Mouse (Mus musculus) midbrain, postnatal 0 days (tissue): Measurements from ENCODE around the gene Sh3tc1. TPM values are rescaled to one million over a fixed set of nuclear protein-coding genes. Genes with fewer than 3 reads are reported as not detected.

ENCODE experiments used
- ATAC-seq: fragments of 200-750 bp; cut with Nextera tagmentation; 2 replicates; pipeline ENCODE4 v1.8.0; 2017; ENCODE audit warnings: moderate number of reproducible peaks, mild to moderate bottlenecking, moderate TSS enrichment, moderate library complexity; ENCODE audit not compliant: low FRiP score
- DNase-seq: peaks from one replicate; pipeline ENCODE4 v3.0.0-alpha.2; 2015; ENCODE audit warnings: low spot score
- H3K27ac ChIP-seq: fragments of 300-500 bp; sonication (generic); 2 replicates; pipeline ENCODE4 v1.5.1; 2014; ENCODE audit warnings: low read depth, mild to moderate bottlenecking, low read length, mixed read lengths
- H3K27me3 ChIP-seq: fragments of 300-500 bp; sonication (generic); 2 replicates; pipeline ENCODE4 v1.6.1; 2014; ENCODE audit warnings: low read length, control low read depth, mixed read lengths; ENCODE audit not compliant: insufficient read depth
- H3K36me3 ChIP-seq: fragments of 300-500 bp; sonication (generic); 2 replicates; pipeline ENCODE4 v1.6.1; 2014; ENCODE audit warnings: low read length, control low read depth, mixed read lengths; ENCODE audit not compliant: insufficient read depth
- H3K4me1 ChIP-seq: fragments of 300-500 bp; sonication (generic); 2 replicates; pipeline ENCODE4 v1.6.1; 2014; ENCODE audit warnings: mild to moderate bottlenecking, control low read depth, antibody characterized with exemption, low read length, mixed read lengths; ENCODE audit not compliant: insufficient read depth
- H3K4me2 ChIP-seq: fragments of 300-500 bp; sonication (generic); 2 replicates; pipeline ENCODE4 v1.6.1; 2014; ENCODE audit warnings: low read depth, mild to moderate bottlenecking, low read length, mixed read lengths; ENCODE audit not compliant: poor library complexity, severe bottlenecking
- H3K4me3 ChIP-seq: fragments of 300-500 bp; sonication (generic); 2 replicates; pipeline ENCODE4 v1.5.1; 2014; ENCODE audit warnings: low read depth, mild to moderate bottlenecking, low read length, moderate library complexity
- H3K9ac ChIP-seq: fragments of 300-500 bp; sonication (generic); replicated peaks from 2 replicates; pipeline ENCODE4 v1.6.1; 2014; ENCODE audit warnings: mild to moderate bottlenecking, low read length, moderate library complexity, mixed read lengths; ENCODE audit not compliant: poor library complexity, severe bottlenecking
- H3K9me3 ChIP-seq: fragments of 300-500 bp; sonication (generic); 2 replicates; pipeline ENCODE4 v1.6.1; 2016; ENCODE audit warnings: low read length, control low read depth
- CTCF ChIP-seq: IDR thresholded peaks from 2 replicates; pipeline ENCODE4 v1.5.1; 2016; ENCODE audit warnings: antibody characterized with exemption, mild to moderate bottlenecking
- WGBS: fragments of 180-500 bp; shearing (Covaris S2); extraction: QIAGEN DNeasy Blood & Tissue Kit; methylation state at CpG from one replicate; pipeline ENCODE4 v1.1.7; 2014; 5-methylcytosine and 5-hydroxymethylcytosine counted together
- polyA plus RNA-seq: library from polyadenylated mRNA; unstranded; fragments of >200 nt; fragmentation: Nextera tagmentation; extraction: Ambion mirVana; gene quantifications from 2 replicates; pipeline ENCODE4 v1.2.1, GENCODE M21; 2015
- total RNA-seq: library from RNA; depleted of rRNA; stranded (reverse); fragments of >200 nt; gene quantifications from 2 replicates; pipeline ENCODE4 v1.2.3, GENCODE M21; 2014

The Sh3tc1 gene
- total and polyA plus RNA-seq, 2 experiments from 2014 or later, result 1.8 to 1.9 TPM

DNA sequence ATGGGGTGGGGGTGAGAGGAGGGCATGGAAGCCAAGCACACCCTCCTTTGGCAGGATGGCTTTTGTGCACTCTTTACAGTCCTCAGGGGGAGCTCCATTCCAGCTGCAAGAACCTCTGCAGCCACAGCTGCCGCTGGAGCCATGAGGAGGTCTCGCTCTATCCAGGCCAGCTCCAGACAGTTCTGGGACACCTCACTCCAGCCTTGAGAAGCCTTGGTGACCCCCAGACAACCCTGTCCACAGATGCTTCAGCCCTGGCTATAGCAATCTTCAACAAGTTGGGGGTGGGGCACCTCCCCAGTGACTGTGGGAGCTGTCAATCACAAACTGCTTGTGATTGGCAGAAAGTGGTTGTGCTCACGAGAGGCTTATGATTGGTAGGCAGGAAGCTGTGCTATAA lies 80.3 kb downstream of the Sh3tc1 start:
- H3K4me3 ChIP-seq, result no peak overlapping the region
- 67% methylated on average over 3 of the region's 3 CpGs for WGBS
- H3K9ac ChIP-seq, result no peak overlapping the region
- ATAC-seq, result no peak
- H3K4me1 ChIP-seq, result no peaks in the 10 kb centered on the region
- H3K4me2 ChIP-seq, result no peak overlapping the region
- no peaks in the 10 kb centered on the region for H3K36me3 ChIP-seq
- no peaks in the 10 kb centered on the region for H3K9me3 ChIP-seq
- DNase-seq, result no peak
- no peaks in the 10 kb centered on the region for H3K27me3 ChIP-seq
- TF ChIP-seq CTCF, result no peak
- no peak overlapping the region for H3K27ac ChIP-seq

DNA sequence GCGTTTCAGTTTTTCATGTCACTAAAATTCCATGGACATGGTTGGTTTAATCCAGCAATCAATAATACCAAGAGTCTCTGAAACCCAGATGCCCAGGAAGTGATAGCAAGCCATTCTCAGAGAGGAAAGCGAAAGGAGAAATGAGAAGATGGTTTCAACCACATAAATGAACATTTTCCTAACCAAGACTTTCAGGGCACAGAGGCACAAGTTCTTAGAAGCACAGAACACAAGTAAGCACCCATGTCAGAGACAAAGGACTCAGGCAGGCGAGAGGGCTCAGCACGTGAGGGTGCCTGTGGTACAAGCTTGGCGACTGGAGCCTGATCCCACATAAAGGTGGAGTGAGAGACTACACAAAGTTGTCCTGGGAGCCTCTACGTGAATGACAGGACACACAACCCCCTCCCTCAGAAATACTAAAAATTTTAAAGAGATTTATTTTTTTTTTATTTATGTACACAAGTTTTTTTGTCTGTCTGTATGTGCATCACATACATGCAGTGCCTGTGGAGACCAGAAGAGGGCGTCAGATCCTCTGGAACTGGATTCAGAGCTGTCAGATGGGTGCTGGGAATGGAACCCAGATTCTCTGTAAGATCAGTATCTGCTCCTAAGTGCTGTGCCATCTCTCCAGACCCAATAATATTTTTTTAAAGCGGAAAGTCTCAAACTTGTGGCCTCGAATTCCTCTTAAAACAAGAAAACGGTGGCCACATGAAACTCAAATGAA lies 83.9 kb downstream of the Sh3tc1 start:
- no peaks in the 10 kb centered on the region for H3K9me3 ChIP-seq
- no peaks in the 10 kb centered on the region for H3K27me3 ChIP-seq
- H3K36me3 ChIP-seq, result no peaks in the 10 kb centered on the region
- no peak overlapping the region for H3K27ac ChIP-seq
- 87% methylated on average over 10 of the region's 10 CpGs for whole genome bisulfite sequencing
- H3K4me2 ChIP-seq, result no peak overlapping the region
- H3K4me3 ChIP-seq, result no peak overlapping the region
- DNase-seq (no peak), ATAC-seq (no peak)
- no peak for TF ChIP-seq CTCF
- H3K9ac ChIP-seq, result no peak overlapping the region
- no peaks in the 10 kb centered on the region for H3K4me1 ChIP-seq

GRCm38 (mm10) chr5:35653743-35654395 lies 85.9 kb downstream of the Sh3tc1 start:
- no peaks in the 10 kb centered on the region for H3K27me3 ChIP-seq
- no peaks in the 10 kb centered on the region for H3K9me3 ChIP-seq
- no peak for ATAC-seq
- WGBS, result 82% methylated on average over 9 of the region's 9 CpGs
- no peak overlapping the region for H3K27ac ChIP-seq
- no peak overlapping the region for H3K9ac ChIP-seq
- no peaks in the 10 kb centered on the region for H3K4me1 ChIP-seq
- no peaks in the 10 kb centered on the region for H3K36me3 ChIP-seq
- DNase-seq, result no peak
- TF ChIP-seq CTCF, result no peak
- no peak overlapping the region for H3K4me2 ChIP-seq
- H3K4me3 ChIP-seq, result no peak overlapping the region

- TF ChIP-seq CTCF, result no peak
- no peak for DNase-seq
- WGBS, result 86% methylated on average over 13 of the region's 13 CpGs
- no peak overlapping the region for H3K9ac ChIP-seq
- H3K4me2 ChIP-seq, result no peak overlapping the region
- H3K36me3 ChIP-seq, result no peaks in the 10 kb centered on the region
- ATAC-seq, result no peak
- no peaks in the 10 kb centered on the region for H3K9me3 ChIP-seq
- H3K27ac ChIP-seq, result no peak overlapping the region
- H3K4me1 ChIP-seq, result no peaks in the 10 kb centered on the region
- no peaks in the 10 kb centered on the region for H3K27me3 ChIP-seq
- H3K4me3 ChIP-seq, result no peak overlapping the region
These were observed 86.9 kb downstream of the Sh3tc1 start for GRCm38 (mm10) chr5:35652872-35653271.

DNA sequence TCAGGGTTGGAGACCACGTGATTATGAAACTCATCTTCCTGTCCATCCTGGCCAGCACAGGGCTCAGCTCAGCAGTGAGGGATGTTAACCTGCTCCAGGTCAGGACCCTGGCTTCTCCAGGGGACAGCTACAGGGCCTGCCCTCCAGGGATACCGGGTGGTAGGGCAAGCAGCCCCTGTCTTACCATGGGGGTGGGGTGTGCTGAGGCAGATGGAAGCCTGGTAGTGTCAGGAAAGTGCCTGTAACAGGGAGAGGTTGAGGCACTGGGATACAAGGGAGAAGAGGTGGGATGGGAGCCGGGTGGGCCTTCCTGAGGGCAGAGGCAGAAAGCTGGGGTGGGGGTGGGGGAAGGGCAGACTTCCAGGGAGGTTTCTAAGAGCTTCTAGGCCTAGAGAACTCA lies 87.5 kb downstream of the Sh3tc1 start:
- no peak overlapping the region for H3K4me2 ChIP-seq
- H3K4me3 ChIP-seq, result no peak overlapping the region
- DNase-seq (no peak), ATAC-seq (no peak)
- no peaks in the 10 kb centered on the region for H3K9me3 ChIP-seq
- H3K27me3 ChIP-seq, result no peaks in the 10 kb centered on the region
- WGBS, result 84% methylated on average over 3 of the region's 3 CpGs
- H3K9ac ChIP-seq, result no peak overlapping the region
- H3K4me1 ChIP-seq, result no peaks in the 10 kb centered on the region
- H3K36me3 ChIP-seq, result no peaks in the 10 kb centered on the region
- H3K27ac ChIP-seq, result no peak overlapping the region
- no peak for TF ChIP-seq CTCF

DNA sequence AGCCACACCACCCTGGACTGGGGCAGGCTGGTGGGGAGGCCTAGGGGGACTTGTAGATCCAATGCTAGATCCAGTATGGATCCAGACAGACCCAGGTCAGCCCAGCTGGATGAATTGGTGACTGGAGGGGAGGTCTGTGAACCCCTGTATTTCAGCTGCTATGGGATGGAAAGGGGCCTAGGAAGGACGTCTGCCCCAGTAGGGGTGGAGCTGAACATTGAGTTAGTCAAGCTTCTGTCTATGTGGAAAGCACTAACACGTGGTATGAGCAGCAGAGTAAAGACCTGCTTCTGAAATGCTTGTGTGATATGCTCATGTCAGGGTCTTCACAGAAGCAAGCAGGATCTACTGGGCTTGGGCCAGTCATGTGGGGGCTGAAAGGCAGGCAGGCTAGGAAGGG lies 91.6 kb downstream of the Sh3tc1 start:
- TF ChIP-seq CTCF, result no peak
- ATAC-seq (no peak), DNase-seq (no peak)
- Histone ChIP-seq H3K27ac (no peak overlapping the region), H3K4me2 (no peak overlapping the region), H3K4me3 (no peak overlapping the region), H3K27me3 (no peaks in the 10 kb centered on the region), H3K9ac (no peak overlapping the region), H3K9me3 (no peaks in the 10 kb centered on the region), H3K36me3 (no peaks in the 10 kb centered on the region), H3K4me1 (no peaks in the 10 kb centered on the region)
- WGBS, result 58% methylated on average over 2 of the region's 2 CpGs
